Mouse (Mus musculus) gastrocnemius, postnatal 25 days (tissue): ENCODE data around the gene Clec14a. TPM values are rescaled to one million over a fixed set of nuclear protein-coding genes. Genes with fewer than 3 reads are reported as not detected.
"Not testable (repeated sequence)": the region's sequence is repeated elsewhere in the genome, so short reads cannot be mapped to it uniquely, and the experiment has no call there.

ENCODE experiments used
- DNase-seq: peaks from one replicate; pipeline ENCODE4 v3.0.0; 2022
- long read RNA-seq, 2 experiments: library from polyadenylated mRNA; stranded (forward); transcript quantifications; one replicate each; pipeline ENCODE4 v2.0.0; 2021
- total RNA-seq, 2 experiments: library from RNA; stranded (reverse); gene quantifications; 1 replicate in 1 of 2; 2 replicates in 1 of 2; pipeline ENCODE4 v1.2.3; 2021

The Clec14a gene
- total RNA-seq: 1 to 10 TPM; 4.5 to 7.2 TPM
- long read RNA-seq, experiment 1, full-length matches to known transcripts: 4 of 5 reads
- long read RNA-seq, experiment 1, partial matches to known transcripts: 0 of 5 reads
- long read RNA-seq, experiment 1, other reads (novel, unspliced or antisense): 1 of 5 reads
- long read RNA-seq, experiment 2, full-length matches to known transcripts: 12 of 14 reads
- long read RNA-seq, experiment 2, partial matches to known transcripts: 0 of 14 reads
- long read RNA-seq, experiment 2, other reads (novel, unspliced or antisense): 2 of 14 reads

GRCm38 (mm10) chr12:58268563-58269501 is at the start of gene Clec14a:
TSS of gene Clec14a (minus strand) at chr12:58269290.
- peak; percentile 43 for DNase-seq

- DNase-seq: no peak
These were observed 38.7 kb upstream of the Clec14a start for GRCm38 (mm10) chr12:58307835-58308234.

- not testable (repeated sequence) for DNase-seq
These were observed 37.3 kb upstream of the Clec14a start for GRCm38 (mm10) chr12:58306402-58306801.

GRCm38 (mm10) chr12:58305567-58305966 is 36.5 kb upstream of the Clec14a start:
- DNase-seq: no peak

GRCm38 (mm10) chr12:58296980-58297379 is 27.9 kb upstream of the Clec14a start:
- DNase-seq: peak; percentile 7

- DNase-seq: no peak
These were observed 16.8 kb upstream of the Clec14a start for GRCm38 (mm10) chr12:58285912-58286311.

- DNase-seq: no peak
These were observed 1.4 kb upstream of the Clec14a start for GRCm38 (mm10) chr12:58270520-58270919.

- no peak for DNase-seq
These were observed 415 bp upstream of the Clec14a start for GRCm38 (mm10) chr12:58269505-58269904.

GRCm38 (mm10) chr12:58268186-58268562 is 916 bp downstream of the Clec14a start:
- peak; percentile 23 for DNase-seq

GRCm38 (mm10) chr12:58267779-58268178 is 1.3 kb downstream of the Clec14a start:
- no peak for DNase-seq

GRCm38 (mm10) chr12:58251901-58252300 is 17.2 kb downstream of the Clec14a start:
- DNase-seq: no peak

GRCm38 (mm10) chr12:58232489-58232888 is 36.6 kb downstream of the Clec14a start:
- DNase-seq: no peak

GRCm38 (mm10) chr12:58225644-58226043 is 43.4 kb downstream of the Clec14a start:
- no peak for DNase-seq

GRCm38 (mm10) chr12:58219078-58219477 is 50.0 kb downstream of the Clec14a start:
- DNase-seq: no peak

GRCm38 (mm10) chr12:58216218-58216617 is 52.9 kb downstream of the Clec14a start:
- DNase-seq: no peak

Other genes with a start within 250 kb of the Clec14a start
- not detected for gene Sstr1, start 57.5 kb downstream of the Clec14a start, total RNA-seq